Comparison of ENCODE assay signal across 31 mouse cellular contexts in the genomic region with DNA sequence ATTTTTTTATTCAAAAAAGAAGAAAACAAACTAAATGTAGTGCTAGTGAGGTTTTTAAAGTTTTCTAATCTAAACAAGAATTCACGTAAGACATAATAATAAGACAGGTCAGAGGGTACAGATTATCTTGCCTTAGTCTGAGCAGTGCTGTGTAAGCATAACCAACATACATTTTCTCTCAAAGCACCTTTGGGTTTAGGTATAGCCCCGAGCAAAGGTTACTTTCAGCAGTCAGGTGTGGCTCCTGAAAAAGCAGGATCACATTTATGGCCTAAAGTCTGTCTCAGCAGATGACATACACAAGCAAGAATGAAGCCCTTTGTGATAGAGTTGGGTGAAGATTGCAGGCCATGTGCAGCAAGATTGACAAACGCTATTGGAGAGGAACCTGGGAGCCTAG.
"Had no signal": no experiment of that assay in that cellular context is flagged by ENCODE, and none has a peak within 500 bp of the region (broad histone marks: within the 10 kb centered on the region; RNA-seq: fewer than 3 reads in every experiment).

No protein-coding gene starts in this region.

- DNase-seq: left cerebral cortex, postnatal 4 days; liver; liver, embryonic 13.5 days; liver, postnatal 0 days; lung, adult 18-20 months; lung, adult 2 months; lung, embryonic 14.5 days; lung, postnatal 10 days; lung, postnatal 14 days; lung, postnatal 36 days; lung, postnatal 4 days; midbrain, embryonic 14.5 days had no signal

- H3K4me2 ChIP-seq: limb, embryonic 12.5 days; limb, embryonic 13.5 days; limb, embryonic 15.5 days; liver, embryonic 11.5 days; liver, embryonic 12.5 days; liver, embryonic 13.5 days; liver, embryonic 15.5 days; lung, embryonic 14.5 days; lung, embryonic 15.5 days; midbrain, embryonic 11.5 days; midbrain, embryonic 12.5 days; midbrain, embryonic 13.5 days; midbrain, embryonic 15.5 days had no signal

- H3K27me3 ChIP-seq: limb, embryonic 12.5 days; limb, embryonic 13.5 days; limb, embryonic 15.5 days; liver, embryonic 12.5 days; liver, embryonic 13.5 days; liver, embryonic 15.5 days; lung, embryonic 15.5 days; megakaryocyte, embryonic 14.5 days; midbrain, embryonic 12.5 days; midbrain, embryonic 13.5 days; midbrain, embryonic 15.5 days had no signal

- H3K4me3 ChIP-seq: limb, embryonic 10.5 days; limb, embryonic 12.5 days; limb, embryonic 13.5 days; limb, embryonic 15.5 days; liver, embryonic 12.5 days; liver, embryonic 13.5 days; liver, embryonic 15.5 days; lung, embryonic 15.5 days; megakaryocyte, embryonic 14.5 days; midbrain, embryonic 10.5 days; midbrain, embryonic 12.5 days; midbrain, embryonic 13.5 days; midbrain, embryonic 15.5 days; myocyte had no signal

- ATAC-seq: liver, embryonic 12.5 days; liver, postnatal 0 days; lung, postnatal 0 days; midbrain, embryonic 13.5 days; midbrain, embryonic 15.5 days; midbrain, embryonic 16.5 days had no signal

- H3K27ac ChIP-seq: limb, embryonic 10.5 days; limb, embryonic 12.5 days; limb, embryonic 13.5 days; limb, embryonic 15.5 days; liver, embryonic 12.5 days; liver, embryonic 13.5 days; liver, embryonic 14.5 days; liver, embryonic 15.5 days; lung, embryonic 15.5 days; macrophage; midbrain, embryonic 10.5 days; midbrain, embryonic 12.5 days; midbrain, embryonic 13.5 days; midbrain, embryonic 15.5 days had no signal

- H3K9me3 ChIP-seq: limb, embryonic 10.5 days; limb, embryonic 12.5 days; limb, embryonic 13.5 days; limb, embryonic 15.5 days; liver, embryonic 12.5 days; liver, embryonic 13.5 days; liver, embryonic 15.5 days; lung, embryonic 15.5 days; midbrain, embryonic 10.5 days; midbrain, embryonic 12.5 days; midbrain, embryonic 13.5 days; midbrain, embryonic 15.5 days had no signal

- H3K4me1 ChIP-seq: limb, embryonic 10.5 days; limb, embryonic 12.5 days; limb, embryonic 13.5 days; limb, embryonic 15.5 days; liver, embryonic 12.5 days; liver, embryonic 13.5 days; liver, embryonic 15.5 days; lung, embryonic 15.5 days; megakaryocyte, embryonic 14.5 days; midbrain, embryonic 10.5 days; midbrain, embryonic 12.5 days; midbrain, embryonic 13.5 days; midbrain, embryonic 15.5 days had no signal

- H3K36me3 ChIP-seq: limb, embryonic 10.5 days; limb, embryonic 12.5 days; limb, embryonic 13.5 days; limb, embryonic 15.5 days; liver, embryonic 12.5 days; liver, embryonic 13.5 days; liver, embryonic 15.5 days; lung, embryonic 15.5 days; midbrain, embryonic 10.5 days; midbrain, embryonic 12.5 days; midbrain, embryonic 13.5 days; midbrain, embryonic 15.5 days had no signal

- H3K9ac ChIP-seq: limb, embryonic 12.5 days; limb, embryonic 13.5 days; limb, embryonic 15.5 days; liver, embryonic 12.5 days; liver, embryonic 13.5 days; liver, embryonic 14.5 days; liver, embryonic 15.5 days; liver, postnatal 0 days; lung, embryonic 14.5 days; lung, embryonic 15.5 days; midbrain, embryonic 12.5 days; midbrain, embryonic 13.5 days; midbrain, embryonic 15.5 days had no signal
